Mouse (Mus musculus): ENCODE results near the gene Vmn1r54.
A peak's percentile ranks its signal among the peaks of the same experiment; 100 is the strongest.
"Not testable (repeated sequence)": the region's sequence is repeated elsewhere in the genome, so short reads cannot be mapped to it uniquely, and the experiment has no call there.

Vmn1r54 gene

DNA sequence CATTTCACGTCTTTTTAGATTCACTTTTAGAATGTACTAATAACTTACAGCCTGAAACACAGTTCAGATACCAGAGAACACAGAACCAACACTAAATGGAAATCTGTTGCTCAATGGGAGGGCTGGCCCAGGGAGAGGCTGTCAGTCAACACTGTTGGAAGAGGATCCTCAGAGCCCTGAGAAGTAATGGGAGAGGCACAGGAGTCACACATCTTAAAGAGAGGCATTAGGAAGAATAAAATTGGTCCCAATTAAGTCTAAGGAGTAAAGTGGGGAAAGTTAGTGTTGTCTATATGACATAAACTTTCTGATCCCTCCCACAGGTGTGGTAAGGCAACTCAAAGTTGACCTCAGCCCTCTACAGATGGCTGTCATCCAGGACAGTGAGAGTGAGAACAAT is at the start of gene Vmn1r54:
Gene Vmn1r54 (plus strand): TSS at position 301 of the 400 bp plus-strand sequence.
- no peak for DNase-seq

DNA sequence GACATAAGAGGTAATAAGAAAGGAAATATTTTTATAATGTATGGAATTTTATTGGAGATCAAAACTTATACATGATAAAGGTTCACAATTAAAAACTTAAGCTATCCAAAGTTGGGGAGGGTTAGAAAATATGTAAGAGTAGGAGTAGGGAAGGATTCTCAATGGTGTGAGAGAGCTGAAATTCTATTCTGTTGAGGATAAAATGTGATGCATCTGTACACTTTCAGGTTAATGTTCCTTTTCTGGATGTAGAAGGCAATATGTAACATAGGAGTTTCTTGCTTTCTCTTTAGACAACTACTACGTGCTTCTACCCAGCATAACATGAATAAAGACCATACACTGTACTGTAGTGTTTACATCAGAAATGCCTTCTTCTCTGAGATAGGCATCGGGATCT is 43.6 kb upstream of the Vmn1r54 start, which contains the start of gene V1ra8:
Gene V1ra8 (plus strand): TSS at position 301 of the 400 bp plus-strand sequence.
- not testable (repeated sequence) for DNase-seq

- DNase-seq = no peak
Measured at GRCm38 (mm10) chr6:90224338-90224737, 21.8 kb upstream of the Vmn1r54 start, which contains the start of gene Vmn1r53. TSS of gene Vmn1r53 (minus strand) at chr6:90224438.

GRCm38 (mm10) chr6:90232114-90232513 is 14.0 kb upstream of the Vmn1r54 start:
- not testable (repeated sequence) for DNase-seq

DNA sequence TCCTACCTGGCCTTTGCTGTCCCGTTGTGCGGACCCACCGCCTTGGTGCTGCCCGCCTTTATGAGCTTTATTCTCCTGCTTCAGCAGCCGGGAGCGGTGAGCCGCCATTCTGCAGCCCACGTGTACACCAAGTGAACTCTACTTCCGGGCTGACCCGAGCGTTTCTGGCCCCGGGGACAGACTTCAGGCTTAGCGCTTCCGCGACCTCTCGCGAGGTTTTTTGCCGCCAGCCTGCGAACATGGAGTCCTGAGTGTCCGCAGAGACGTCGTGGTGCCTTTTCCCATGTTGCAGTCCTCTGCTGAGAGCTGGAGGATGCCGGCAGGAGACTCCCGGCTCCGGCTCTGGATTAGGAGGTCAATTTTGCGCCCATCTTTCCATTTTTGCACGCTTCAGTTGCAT is 13.4 kb upstream of the Vmn1r54 start:
- no peak for DNase-seq

- no peak for DNase-seq
Measured at GRCm38 (mm10) chr6:90244019-90244418, 2.1 kb upstream of the Vmn1r54 start.

DNA sequence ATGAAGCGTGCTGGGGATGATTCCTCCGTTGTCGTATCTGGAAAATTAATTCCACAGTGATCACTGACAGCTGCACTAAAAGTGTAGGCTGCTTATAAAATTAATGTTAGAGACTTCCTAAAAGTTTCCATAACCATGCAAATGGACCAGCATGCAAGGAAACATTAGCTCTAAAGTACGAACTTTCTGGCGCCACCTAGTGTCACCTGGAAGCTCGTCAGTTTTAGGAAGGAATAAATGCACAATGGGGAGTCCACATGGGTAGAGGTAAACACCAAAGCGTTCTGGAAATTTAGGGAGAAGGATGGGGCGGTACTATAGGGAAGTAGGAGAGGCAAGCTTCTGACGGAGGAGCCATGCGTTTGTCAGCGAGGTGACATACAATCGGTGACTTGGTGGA is 42.2 kb downstream of the Vmn1r54 start:
- peak; percentile 20 to 64 for DNase-seq

DNA sequence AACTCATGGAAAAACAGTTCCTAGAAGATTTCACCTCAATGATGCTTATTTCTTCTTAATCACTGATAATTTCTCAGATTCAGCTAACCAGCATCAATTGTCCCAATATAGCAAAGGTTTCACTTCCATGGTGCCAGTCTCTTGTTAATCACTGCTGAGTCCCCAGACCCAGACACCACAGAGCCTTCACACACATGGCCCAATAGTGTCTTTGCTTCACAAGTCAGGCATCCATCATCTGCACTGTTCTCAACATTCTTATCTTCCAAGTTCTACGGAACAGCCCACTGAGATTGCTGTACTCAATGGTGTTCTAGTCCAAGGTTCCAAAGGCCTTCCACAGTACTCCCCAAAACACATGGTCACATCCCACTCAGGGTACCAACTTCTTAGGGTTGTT is 54.8 kb downstream of the Vmn1r54 start, which contains the start of gene BC048671:
Gene BC048671 (plus strand): TSS at position 301 of the 400 bp plus-strand sequence.
- DNase-seq = no peak

DNA sequence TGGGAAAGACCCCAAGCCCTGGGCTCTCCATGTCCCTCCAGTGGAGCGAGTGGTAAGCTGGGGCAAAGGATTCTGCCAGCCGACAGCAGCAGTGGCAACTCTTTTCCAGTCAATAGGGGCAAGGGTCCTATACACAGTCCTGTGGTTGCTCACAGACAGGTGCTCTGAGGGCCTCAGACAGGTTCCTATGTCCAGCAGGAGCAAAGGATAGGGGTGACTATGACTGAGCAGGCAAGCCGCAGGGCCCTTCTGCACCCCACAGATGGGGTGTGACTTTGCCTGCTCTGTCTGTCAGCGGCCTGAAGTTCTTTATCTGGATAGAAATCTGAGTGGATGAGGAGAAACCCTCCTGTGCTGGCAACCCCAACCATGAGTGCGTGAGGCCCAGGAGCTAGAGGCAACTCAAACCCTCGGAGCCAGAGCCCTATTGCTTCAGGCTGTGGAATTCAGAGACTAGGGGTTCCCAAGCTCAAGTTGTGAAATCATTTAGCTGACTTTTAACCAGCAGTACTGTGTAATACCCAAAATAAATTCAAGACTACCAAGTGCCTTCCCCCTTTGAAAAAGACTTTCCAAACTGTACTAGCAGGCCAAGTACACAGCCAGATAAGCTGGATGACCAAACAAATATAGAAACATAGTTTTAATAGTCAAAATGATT is 60.3 kb downstream of the Vmn1r54 start:
- DNase-seq = no peak

DNA sequence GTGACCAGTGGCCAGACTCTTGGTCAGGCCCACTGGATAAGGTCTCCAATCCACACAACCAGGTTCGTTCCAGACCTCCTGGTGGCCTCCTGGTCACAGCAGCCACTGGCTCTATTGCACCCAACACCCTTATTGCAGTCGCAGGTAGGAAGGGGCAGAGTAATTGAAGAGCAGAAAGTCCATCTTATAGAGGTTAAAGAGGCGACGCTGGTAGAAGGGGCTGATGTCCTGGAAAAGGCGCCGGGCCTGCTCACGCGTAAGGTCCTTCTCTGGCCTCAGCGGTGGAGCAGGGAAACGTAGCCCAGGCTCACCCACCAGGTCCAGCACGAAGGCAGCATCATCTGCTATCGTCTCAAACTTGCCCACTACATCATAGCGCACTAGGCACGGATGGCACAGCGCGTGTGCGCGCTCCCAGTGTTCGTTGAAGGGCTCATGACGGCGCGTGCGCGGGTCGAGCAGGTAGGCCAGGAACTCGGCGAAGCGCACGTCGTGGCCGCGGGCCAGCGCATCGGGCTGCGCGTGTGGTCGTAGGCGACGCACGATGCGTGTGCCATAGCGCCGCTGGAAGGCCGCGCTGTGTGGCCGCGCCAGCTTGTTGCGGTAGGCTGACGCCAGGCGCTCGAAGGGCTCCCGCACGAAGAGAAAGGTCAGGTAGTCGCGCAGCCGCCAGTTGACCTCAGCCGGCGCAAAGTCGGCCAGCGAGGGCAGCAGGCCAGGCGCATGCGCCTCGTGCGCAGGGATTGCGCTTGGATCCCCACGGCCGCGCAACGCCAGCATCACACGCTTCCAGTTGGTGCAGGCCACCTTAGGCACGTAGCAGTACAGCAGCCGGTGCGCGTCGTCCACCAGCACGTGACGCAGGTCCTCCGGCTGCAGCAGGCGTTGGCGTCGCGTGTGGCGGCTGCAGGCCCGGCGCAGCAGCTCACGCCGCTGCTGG is 63.0 kb downstream of the Vmn1r54 start:
- no peak for DNase-seq

GRCm38 (mm10) chr6:90315961-90316360 is 69.9 kb downstream of the Vmn1r54 start:
- no peak for DNase-seq

DNA sequence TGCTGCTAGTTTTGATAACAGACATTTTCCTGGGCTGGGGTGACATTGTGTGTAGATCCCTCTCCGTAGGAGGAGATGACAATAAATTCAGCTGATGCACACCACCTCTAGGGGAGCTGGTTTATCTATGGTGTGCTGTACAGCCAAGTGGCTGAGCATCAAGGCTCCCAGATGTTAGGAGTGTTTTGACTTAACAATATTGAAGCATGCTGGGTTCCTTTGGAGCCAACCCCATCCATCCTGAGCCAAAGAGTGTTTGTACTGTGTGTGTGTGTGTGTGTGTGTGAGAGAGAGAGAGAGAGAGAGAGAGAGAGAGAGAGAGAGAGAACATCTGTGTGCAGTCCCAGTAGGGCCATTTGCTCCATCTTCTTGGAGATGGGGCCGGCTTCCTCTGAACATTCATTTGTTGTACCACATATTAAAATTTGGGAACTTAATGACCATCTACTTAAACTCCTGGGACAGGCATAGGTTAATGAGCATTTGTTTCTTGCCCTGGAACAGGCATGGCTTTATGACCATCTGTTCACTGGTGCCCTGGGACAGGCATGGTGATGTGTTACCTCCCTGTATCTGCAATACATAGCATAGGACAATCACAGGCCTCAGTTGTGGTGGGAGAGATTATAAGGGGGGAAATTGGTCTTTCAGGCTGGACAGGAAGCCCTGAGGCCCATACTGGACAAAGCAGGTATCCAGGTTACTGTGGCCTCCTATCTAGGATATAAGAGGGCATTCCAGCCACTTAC is 71.6 kb downstream of the Vmn1r54 start:
- DNase-seq = no peak

- no peak for DNase-seq
Measured at GRCm38 (mm10) chr6:90319019-90319418, 72.9 kb downstream of the Vmn1r54 start.

DNA sequence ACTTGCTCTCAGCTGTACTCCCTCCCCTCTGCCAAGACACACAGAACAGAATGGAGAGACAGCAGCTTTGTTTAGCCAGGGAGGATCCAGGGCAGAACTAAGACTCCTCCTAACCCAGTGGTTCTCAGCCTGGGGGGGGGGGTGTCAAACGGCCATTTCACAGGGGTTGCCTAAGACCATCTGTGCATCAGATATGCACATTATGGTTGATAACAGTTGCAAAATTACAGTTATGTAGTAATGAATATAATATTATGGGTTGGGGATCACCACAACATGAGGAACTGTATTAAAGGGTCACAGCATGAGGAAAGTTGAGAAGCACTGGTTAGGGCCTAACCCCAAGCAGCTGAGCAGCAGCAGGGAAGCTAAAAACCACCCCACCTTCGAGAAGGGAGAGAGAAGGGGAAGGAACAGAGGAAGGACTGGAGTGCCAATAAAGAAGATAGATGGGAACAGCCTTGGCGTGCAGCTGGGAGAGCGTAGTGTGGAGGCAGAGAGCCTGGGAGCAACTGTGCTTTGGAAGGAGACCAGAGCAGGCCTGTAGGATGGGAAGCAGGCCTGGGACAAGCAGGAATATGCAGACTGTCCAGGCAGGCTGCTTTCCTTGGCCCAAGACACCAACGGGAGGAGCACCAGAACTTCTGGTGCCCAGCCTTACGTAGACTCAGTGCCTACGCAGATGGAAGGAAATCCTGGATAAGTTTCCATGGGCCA is 73.5 kb downstream of the Vmn1r54 start:
- no peak for DNase-seq

GRCm38 (mm10) chr6:90320429-90320828 is 74.3 kb downstream of the Vmn1r54 start:
- DNase-seq = peak; percentile 64 to 69
